Mouse (Mus musculus) bone marrow macrophage, adult 2 months (primary cell): ENCODE data around the gene Lbh.

ENCODE experiments used
- CTCF ChIP-seq: IDR thresholded peaks from 2 replicates; pipeline ENCODE4 v1.5.1; 2012; ENCODE audit warnings: low read depth, mild to moderate bottlenecking, low read length, moderate library complexity
- POLR2A ChIP-seq: IDR thresholded peaks from 2 replicates; pipeline ENCODE4 v1.6.1; 2012; ENCODE audit warnings: mild to moderate bottlenecking, low read depth, low read length, borderline replicate concordance

- TF ChIP-seq CTCF (no peak), POLR2A (no peak)
Observed at GRCm38 (mm10) chr17:72914082-72914481, 4.0 kb upstream of the Lbh start.
